Mouse (Mus musculus) left cerebral cortex, adult 9 months (tissue): ENCODE data around the gene Hoxb5.

ENCODE experiments used
- DNase-seq, 2 experiments: peaks; one replicate each; pipeline ENCODE4 v3.0.0; 2022; ENCODE audit warnings: low spot score in 2 of 2

The Hoxb5 gene

GRCm38 (mm10) chr11:96303151-96304099 is at the start of gene Hoxb5:
Gene Hoxb5, plus strand, starts transcription at chr11:96303336.
- DNase-seq, result peak in 1 of 2 experiments; percentile 13

DNA sequence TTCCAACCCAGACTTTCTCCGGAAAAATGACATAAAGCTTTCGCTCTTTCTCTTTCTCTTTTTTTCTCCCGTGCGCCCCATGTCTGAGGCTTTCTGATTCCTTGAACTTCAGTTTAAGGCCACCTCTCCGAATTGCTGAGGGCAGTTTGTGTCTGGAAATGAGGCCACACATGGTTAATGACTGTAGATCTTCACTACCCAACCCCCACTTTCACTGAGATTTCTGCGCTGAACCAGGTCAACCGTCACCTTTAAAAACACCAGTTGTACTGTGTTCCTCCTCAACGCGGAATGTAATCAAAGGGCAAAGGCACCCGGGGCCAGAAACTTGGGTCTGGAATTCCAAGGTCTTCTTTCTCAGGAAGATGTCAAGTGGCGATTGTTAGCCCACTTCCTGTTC is 48.9 kb upstream of the Hoxb5 start:
- DNase-seq, result no peak

- DNase-seq, result no peak
Measured at GRCm38 (mm10) chr11:96255111-96255995, 47.8 kb upstream of the Hoxb5 start.

DNA sequence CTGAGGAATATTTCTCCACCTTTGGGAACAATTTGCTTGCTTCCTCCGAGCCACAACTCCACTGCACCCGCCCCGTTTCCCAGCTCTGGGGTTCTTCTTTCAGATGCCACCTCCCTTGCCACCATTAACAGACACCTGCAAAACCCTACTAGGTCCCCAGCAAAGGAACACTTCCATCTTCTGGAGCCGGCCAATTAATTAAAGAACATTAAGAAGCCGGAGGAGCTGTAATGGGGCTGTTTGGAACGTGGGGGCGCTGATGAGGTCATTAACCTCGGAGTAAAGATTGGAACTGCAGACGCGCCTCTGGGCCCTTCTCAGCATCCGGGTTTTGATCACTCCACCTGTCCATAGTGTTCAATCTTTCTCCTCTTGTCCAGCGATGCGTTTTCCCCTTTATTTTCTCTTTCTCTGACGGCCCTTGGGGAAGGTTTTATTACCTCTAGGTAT is 47.1 kb upstream of the Hoxb5 start:
- no peak for DNase-seq

DNA sequence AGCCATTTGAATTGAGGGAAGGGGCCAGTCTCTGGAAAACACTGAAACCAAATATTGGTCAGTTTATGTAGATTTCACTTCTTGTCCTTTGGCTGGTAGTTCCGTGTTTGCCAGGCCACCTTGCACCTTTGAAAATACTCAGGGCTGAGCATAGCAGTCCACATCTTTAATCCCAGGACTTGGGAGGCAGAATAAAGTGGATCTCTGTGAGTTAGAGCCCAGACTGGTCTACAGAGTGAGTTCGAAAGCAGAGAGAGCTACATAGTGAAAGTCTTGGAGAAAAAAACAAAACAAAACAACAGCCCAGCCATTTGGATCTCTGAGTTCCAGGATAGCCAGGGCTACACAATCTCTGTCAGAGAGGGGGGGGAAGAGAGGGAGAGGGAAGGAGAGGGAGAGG is 46.0 kb upstream of the Hoxb5 start:
- DNase-seq, result no peak

DNA sequence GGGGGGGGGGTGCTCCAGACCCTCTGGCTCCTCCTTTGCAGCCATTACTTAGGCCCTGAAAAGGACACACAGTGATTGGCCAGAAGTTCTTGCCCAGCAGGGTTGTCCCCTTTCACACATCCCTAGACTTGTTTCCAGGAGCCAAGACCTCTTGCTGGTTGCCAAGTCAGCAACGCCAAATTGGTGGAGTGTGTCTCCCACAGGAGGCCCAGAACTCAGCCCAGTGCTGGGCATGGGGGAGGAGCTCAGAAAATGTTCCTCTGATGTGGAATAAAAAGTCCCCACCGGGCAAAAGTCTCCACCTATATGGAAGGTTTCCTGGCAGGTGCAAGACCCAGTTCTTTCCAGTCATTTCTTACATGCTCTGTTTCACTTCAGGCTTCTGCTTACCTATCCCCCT is 44.1 kb upstream of the Hoxb5 start:
- no peak for DNase-seq

- DNase-seq, result no peak
Measured at GRCm38 (mm10) chr11:96259511-96259910, 43.6 kb upstream of the Hoxb5 start.

DNA sequence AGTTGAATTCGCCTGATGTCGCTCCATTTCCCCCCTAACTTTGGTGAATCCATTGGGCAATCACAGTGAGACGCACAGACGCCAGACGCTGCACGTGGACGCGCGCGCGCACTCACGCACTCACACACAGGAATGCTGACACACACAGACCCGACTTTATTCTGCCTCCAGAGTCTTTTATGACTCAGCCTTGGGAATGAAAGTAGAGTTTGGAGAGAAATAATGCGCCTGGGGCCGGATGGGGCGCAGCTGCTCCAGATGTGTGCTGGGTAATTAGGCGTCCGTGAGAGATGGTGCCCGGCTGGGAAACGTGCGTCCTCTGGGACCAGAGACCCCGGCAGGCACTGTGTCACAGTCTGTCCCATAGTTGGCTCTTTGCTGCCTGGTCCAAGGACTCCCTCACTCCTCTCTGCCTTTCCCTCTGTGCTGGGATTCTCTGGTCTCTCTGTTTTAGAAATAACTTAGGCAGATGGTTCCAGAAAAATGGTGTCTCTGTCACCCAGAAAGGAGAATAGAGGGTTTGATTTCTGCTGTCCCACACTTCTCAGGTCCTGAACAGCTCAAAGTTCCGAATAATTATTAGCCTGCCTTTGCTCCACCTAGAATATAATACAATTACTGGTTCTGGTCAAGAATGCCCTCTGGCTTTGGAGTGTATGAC is 42.7 kb upstream of the Hoxb5 start:
- no peak for DNase-seq

DNA sequence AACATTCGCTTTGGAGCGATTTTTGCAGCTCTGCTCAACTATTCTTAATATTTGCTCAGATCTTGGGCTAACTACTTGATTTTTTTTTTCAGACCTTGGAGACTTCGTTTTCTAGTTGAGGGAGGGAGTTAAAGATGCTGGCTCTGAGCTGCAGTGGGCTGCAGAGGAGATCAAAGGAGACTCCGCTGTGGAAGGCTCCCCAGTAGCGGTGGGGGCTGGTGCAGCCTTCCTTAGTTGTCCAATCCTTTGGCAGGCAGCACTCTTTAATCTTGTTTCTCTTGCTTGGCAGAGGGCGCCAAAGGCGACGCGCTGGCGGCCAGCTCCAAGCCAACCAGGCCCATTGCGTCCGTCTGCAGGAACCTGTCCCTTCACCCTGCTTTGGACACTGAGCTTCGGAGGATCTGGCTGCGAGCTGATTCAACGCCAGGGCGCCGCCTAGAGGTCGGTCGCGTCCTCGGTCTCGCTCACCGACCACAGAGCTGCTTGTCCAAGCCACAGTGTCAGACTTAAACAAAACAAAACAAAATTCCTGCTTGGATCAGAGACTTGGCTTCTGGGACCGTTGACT is 41.7 kb upstream of the Hoxb5 start:
- no peak for DNase-seq

GRCm38 (mm10) chr11:96262262-96262830 is 40.8 kb upstream of the Hoxb5 start:
- no peak for DNase-seq

DNA sequence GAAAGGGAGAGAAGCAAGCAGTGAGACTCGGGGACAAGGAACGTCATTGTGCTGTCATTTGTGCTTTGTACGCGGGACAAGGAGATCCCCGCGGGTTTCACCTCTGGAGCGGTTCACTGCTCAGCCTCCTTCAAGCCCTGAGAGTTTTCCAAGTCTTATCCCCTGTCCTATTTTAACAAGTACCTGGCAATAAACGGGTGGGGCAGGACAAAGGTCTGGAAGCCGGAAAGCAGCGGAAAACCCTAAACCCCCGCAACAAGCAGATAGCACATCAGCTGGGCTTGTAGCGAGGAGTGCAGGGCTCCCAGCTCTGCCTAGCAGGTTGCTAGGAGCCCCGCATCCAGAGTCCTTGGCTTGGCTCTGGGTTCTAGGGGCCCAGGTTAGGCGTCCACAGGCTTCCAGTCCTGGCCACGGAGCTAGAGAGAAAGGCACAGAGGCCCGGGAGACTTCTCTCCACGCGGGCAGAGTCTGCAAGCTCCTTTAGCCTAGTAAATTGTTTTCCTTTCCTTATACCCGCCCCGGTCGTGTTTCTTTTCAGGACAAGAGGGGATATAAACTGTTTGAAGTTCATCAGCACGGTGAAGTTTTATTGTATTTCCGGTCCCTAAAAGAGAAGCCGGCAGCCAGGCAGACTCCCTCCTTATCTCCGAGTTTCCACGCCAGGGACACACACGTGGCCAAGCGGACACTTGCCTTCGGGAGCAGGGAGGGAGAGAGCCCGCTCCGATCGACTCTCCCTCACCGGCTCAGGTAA is 39.3 kb upstream of the Hoxb5 start:
- no peak for DNase-seq

GRCm38 (mm10) chr11:96264390-96265020 is 38.6 kb upstream of the Hoxb5 start:
- no peak for DNase-seq

- no peak for DNase-seq
Measured at GRCm38 (mm10) chr11:96265954-96266353, 37.2 kb upstream of the Hoxb5 start.

DNA sequence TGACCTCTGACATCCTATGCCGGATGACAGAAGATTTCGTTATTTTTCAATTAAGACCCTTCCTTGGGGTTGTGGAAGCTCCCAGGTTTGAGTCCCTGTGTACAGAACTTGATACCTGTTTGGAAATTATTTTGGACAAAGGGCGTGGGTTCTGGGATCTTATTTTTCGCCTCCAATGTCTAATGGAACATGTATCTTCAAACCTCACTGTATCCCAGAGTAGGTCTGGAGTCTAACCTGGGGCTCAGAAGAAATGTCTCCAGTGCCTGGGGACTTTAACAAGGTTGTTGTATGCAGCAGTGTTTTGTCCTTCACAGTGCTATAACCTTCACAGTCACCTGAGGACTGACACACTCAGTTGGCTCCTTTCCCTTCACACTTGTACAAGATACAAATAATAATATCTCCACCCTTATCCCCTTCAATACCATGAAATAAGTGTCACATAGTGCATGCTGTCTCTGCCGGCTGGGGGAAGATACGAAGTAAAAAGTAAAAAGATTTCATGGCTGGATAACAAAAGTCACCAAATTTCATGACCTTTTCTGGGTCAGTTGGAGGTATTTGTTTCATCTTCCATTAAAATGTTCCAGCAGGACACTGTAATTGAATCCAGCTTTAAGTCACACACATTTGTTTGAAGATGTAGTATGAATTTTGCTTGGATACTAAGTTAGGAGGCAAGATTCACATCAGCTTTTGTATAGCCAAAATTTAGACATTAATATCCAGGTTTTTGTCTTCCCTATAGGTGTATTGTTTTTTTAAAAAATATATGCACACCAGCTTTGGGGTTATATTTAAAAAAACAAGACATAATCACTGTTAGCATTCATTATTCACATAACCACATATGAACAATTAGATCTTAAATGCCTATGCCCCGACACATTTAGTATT is 35.9 kb upstream of the Hoxb5 start:
- no peak for DNase-seq

DNA sequence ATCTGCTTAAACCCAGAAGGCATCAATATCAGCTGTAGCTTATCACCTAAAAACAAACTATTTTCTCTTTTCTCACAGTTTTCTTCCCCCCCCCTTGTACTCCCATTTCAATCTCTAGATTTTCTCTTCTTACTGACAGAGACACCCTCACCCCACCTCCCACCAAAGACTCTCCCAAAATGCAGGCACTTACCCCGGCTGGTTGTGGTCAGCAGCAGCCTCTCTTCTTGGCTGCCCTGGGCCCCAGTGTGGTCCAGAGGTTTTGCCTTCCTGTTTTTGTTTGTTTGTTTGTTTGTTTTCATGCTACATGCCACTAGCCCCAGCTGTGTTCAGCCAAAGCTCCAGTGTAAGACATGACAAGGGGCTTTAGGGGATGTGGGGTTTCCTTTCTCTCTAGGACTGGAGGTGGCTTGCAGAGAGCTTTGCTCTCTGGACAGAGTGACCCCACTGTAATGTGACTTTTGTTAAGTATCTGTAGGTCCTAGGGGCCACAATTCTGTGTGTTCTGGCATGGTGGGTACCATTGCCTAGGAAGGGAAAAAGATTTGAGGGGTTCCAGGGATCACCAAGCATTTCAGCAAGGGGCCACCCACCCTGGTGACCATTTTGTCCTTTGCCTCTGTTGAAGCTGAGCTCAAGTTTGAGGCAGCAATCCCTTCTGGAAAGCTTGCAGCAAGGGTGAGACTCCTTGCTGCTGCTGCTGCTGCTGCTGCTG is 34.9 kb upstream of the Hoxb5 start:
- DNase-seq, result no peak

DNA sequence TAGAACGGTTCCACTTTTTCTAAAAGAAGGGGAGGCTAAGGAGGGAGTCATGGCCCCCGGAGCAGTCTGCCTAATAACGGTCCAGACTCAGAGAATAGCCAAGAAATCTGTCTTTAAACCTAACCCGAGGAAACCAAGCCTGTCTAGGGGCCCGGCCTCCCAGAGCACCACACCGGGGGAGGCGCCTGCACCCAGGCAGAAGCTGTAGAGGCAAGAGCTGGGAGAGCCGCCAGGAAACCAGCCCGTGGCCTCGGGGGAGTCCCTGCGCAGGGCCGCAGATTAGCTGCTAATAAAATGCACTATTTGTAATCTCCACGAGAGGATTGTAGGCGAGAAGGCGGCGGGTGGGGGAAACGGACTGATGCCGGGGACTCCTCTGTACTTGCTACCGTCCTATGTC is 33.3 kb upstream of the Hoxb5 start:
- DNase-seq, result no peak

GRCm38 (mm10) chr11:96270996-96271540 is 32.1 kb upstream of the Hoxb5 start, which contains the start of gene Hoxb9:
Gene Hoxb9, plus strand, starts transcription at chr11:96271457.
- DNase-seq, result no peak

GRCm38 (mm10) chr11:96271541-96272011 is 31.6 kb upstream of the Hoxb5 start:
- DNase-seq, result no peak
